Mouse (Mus musculus): ENCODE results near the gene Esyt2.
"Not testable (repeated sequence)": the region's sequence is repeated elsewhere in the genome, so short reads cannot be mapped to it uniquely, and the experiment has no call there.

Esyt2 gene

GRCm38 (mm10) chr12:116280653-116281364 is at the start of gene Esyt2:
Gene Esyt2, plus strand, starts transcription at chr12:116281196.
- peak; percentile 99 for DNase-seq (ENCODE audit: low spot score)

DNA sequence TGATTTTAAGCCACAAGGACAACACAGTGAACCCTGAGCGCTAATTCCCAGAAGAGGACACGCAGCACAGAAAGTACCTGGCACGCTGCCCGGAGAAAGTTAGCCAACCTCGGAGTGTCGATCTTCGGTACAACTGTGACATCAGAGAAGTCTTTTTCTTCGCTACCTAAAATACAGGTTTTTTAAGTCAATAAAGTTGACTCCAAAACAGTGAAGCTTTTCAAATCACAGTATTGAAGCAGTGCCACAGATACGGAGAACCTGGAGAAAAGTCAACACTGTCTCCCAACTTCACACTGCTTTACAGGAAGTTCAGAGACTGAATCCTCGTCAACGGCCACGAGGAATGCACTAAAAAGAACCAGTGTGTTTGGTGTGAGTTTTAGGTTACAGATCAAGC is 49.4 kb upstream of the Esyt2 start:
- no peak for DNase-seq (ENCODE audit: low spot score)

GRCm38 (mm10) chr12:116232061-116232460 is 48.9 kb upstream of the Esyt2 start:
- DNase-seq (ENCODE audit: low spot score), result no peak

- peak; percentile 2 for DNase-seq (ENCODE audit: low spot score)
Observed at GRCm38 (mm10) chr12:116235356-116235755, 45.6 kb upstream of the Esyt2 start.

GRCm38 (mm10) chr12:116236658-116237057 is 44.3 kb upstream of the Esyt2 start:
- no peak for DNase-seq (ENCODE audit: low spot score)

GRCm38 (mm10) chr12:116238370-116238769 is 42.6 kb upstream of the Esyt2 start:
- DNase-seq (ENCODE audit: low spot score), result no peak

GRCm38 (mm10) chr12:116238803-116239202 is 42.2 kb upstream of the Esyt2 start:
- no peak for DNase-seq (ENCODE audit: low spot score)

DNA sequence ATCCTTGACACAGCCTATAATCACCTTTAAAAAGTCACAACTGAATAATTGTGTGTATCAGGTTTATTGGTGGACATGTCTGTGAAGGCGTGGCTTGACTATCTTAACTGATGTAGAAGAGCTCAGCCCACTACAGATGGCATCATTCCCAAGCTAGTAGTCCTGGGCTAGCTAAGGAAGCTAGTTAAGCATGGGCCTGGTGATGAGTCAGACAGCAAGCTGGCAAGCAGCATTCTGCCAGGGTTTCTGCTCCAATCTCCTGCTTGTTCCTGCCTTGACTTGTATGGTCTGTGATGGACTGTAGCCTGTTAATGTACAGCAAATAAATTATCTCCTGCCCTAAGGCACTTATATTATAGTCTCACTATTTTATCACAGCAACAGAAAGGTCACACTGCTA is 36.4 kb upstream of the Esyt2 start:
- DNase-seq (ENCODE audit: low spot score), result no peak

- DNase-seq (ENCODE audit: low spot score), result no peak
Observed at GRCm38 (mm10) chr12:116254652-116255051, 26.3 kb upstream of the Esyt2 start.

DNA sequence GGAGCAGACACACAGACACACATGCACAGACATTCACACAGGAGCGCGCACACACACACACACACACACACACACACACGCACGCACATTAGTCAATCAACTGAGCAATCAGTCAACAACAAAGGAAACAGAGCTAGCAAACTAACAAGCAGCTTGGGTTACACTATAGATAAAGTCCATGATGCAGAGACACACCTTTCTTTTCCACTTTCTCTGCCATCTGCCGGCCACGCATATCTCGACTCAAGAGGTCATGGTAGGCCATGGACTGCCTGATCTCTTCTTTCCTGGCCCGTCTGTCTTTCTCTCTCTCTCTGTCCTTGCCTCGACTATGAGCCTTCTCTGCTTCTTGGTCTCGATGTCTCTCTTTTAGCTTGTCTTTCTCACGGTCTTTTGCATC is 25.4 kb upstream of the Esyt2 start:
- DNase-seq (ENCODE audit: low spot score), result no peak

- DNase-seq (ENCODE audit: low spot score), result no peak
Observed at GRCm38 (mm10) chr12:116258321-116258720, 22.7 kb upstream of the Esyt2 start.

DNA sequence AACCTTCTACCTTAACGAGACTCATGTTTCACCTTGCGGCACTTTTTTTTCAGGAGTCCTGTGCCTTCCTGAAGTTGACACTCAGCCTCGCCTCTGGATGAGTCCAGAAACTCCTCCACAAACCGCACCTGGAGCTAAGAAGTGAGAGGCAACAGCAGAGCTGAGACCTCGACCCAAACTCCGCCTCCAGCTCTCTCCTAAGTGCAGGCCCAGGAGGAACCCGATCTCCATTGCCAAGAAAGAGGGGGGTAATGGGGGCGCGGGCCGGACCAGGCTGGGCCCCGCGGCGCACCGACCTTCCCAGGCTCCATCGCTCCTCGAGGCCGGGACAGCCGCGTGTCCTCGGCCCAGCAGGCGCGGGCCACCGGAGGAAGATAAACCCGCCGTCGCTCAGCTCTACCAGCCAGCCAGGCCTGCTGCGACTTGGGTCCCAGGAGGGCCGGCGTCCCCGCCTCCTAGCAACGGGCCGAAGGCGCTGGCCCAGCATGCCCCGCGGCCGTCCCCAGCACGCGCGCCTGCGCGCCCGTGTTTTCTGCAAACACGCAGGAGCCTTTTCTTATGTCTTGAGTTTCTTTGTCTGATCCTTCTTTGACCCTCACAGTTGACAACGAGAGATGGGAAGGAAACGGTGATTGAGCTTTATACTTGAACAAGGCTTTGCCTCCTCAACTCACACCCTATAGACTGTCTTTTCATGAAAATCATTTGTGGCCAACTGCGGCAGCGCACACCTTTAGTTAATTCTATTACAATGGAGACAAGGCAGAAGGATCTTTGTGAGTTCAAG is 18.2 kb upstream of the Esyt2 start, which contains the start of gene Wdr60:
TSS of gene Wdr60 (minus strand) at position 468 of the 787 bp plus-strand sequence.
- DNase-seq (ENCODE audit: low spot score), result peak; percentile 93

DNA sequence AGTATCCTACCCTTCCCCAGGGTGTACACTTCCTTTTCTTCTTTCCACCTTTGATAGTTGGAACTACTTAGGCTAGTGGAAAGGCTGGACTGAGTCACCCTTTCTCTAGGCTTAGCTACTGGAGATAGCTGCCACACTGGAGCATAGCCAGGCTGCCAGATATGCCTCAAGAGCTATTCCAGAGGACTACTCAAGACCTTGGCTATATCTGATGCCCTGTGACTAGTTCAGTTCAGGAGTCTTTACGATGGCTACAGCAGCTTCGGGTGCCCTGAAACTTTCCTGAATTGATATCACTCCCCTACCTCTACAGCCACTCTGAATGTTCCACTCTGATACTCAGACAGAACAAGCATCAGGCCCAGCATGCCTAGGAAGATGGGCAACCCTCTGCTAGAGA is 16.2 kb upstream of the Esyt2 start:
- DNase-seq (ENCODE audit: low spot score), result no peak

- no peak for DNase-seq (ENCODE audit: low spot score)
Observed at GRCm38 (mm10) chr12:116265275-116265674, 15.7 kb upstream of the Esyt2 start.

- DNase-seq (ENCODE audit: low spot score), result no peak
Observed at GRCm38 (mm10) chr12:116269450-116269849, 11.5 kb upstream of the Esyt2 start.

DNA sequence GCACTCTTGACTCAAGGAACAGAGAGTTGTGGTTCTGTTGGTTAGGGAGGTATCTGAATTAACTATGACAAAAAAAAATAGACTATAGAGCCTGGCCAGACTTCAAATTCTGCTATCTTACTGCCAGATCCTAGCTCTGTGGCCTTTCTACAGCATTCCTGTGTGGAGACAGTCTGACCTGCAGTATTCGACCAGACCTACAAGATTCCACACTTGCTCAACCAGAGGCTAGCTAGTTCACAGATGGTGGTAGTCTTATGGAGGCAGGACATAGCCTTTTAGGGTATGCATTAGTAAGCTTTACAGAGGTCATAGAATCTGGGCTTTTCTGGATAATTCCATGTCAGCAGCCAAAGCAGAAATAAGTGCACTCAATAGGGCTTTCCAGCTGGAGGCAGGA is 10.5 kb upstream of the Esyt2 start:
- no peak for DNase-seq (ENCODE audit: low spot score)

DNA sequence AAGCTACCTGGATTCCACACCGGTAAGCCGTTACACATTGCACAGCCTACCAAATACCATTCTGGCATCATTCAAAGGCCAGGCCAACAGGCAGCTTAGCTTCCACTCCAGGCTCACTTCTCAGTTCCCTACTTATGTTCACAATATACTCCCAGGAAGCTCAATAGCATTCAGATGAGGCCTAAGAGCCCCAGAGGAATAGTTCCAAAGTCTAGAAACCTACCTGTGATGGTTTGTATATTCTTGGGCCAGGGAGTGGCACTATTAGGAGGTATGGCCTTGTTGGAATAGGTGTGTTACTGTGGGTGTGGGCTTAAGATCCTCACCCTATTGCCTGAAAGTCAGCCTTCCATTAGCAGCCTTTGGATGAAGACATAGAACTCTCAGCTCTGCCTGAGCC is 9.9 kb upstream of the Esyt2 start:
- no peak for DNase-seq (ENCODE audit: low spot score)

GRCm38 (mm10) chr12:116273733-116274132 is 7.3 kb upstream of the Esyt2 start:
- DNase-seq (ENCODE audit: low spot score), result no peak

GRCm38 (mm10) chr12:116275086-116275485 is 5.9 kb upstream of the Esyt2 start, which contains the start of gene Gm11027:
Gene Gm11027, plus strand, starts transcription at chr12:116275386.
- DNase-seq (ENCODE audit: low spot score), result not testable (repeated sequence)

DNA sequence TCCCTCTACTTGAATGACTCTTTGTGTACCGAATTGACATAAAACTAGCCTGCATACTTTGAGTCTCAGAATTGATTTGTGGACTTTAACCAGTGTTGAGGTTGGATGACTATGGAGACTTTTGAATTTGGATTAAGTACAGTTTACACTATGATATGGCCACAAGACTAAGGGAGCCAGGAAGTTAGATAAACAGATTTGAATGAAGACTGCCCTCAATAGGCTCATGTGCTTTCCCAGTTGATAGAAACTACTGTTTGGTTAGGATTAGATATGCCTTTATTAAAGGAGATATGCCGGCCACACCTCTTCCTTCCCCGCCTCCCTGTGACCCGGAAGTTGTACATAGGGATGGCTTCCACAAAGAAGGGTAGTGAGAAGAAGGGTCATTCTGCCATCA is 5.4 kb upstream of the Esyt2 start:
- no peak for DNase-seq (ENCODE audit: low spot score)

DNA sequence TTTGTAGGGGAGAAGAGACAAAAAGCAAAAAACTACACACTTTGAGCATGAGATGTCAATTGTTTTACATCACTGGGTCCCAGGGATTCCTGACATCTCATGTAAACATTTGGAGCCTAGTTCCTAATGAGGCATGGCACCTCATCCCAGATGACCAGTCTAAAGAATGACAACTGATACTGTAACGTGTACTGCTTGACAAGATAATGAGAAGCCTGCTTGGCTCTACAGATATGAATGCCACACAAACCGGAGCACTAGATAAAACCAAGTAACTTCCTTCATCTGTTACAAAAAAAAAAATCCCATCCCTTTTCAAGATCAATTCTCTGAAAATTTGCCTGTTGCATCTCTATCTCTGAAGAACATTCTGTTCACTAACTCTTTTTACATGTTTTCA is 4.0 kb upstream of the Esyt2 start:
- DNase-seq (ENCODE audit: low spot score), result no peak

GRCm38 (mm10) chr12:116278541-116278940 is 2.5 kb upstream of the Esyt2 start:
- DNase-seq (ENCODE audit: low spot score), result no peak

DNA sequence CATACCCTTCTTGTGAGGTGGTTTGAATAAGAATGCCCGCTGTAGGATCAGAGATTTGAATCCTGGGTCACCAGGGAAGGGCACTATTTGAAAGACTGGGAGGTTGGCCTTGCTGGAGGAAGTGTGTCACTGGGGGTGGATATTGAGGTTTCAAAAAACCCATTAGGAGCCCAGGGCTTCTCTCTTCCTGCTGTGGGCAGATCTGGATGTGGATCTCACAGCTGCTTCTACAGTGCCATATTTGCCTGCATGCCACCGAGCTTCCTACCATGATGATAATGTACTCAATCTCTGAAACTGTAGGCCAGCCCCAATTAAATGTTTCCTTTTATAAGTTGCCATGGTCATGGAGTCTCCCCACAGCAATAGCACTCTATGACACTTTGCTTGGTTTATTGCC is 1.8 kb upstream of the Esyt2 start:
- DNase-seq (ENCODE audit: low spot score), result no peak
